Mouse (Mus musculus): Measurements from ENCODE around the gene Olfr788.

The Olfr788 gene

GRCm38 (mm10) chr10:129470698-129471097 lies at the start of gene Olfr788:
Gene Olfr788 (plus strand): TSS chr10:129470998.
- no peak for DNase-seq

DNA sequence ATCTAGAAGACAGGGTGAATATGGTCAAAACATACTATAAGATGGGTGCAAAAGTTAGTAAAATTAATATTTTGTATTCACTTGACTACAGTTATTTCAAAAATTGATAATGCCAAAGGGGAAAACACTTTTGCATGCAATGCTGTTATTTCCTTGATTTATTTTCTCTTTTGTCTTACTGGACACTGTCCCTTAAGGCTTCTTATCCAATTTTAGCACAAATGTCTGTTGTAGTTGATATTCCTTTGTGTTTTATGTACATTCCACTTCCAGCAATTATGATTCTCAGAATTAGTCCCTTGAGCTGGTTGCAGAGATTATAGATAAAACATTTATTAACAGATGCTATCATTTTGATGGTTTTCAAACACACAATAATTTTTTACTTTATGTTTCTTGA lies 43.8 kb upstream of the Olfr788 start, which contains the start of gene Olfr786:
Gene Olfr786, plus strand, starts transcription at position 301 of the 400 bp plus-strand sequence.
- no peak for DNase-seq

DNA sequence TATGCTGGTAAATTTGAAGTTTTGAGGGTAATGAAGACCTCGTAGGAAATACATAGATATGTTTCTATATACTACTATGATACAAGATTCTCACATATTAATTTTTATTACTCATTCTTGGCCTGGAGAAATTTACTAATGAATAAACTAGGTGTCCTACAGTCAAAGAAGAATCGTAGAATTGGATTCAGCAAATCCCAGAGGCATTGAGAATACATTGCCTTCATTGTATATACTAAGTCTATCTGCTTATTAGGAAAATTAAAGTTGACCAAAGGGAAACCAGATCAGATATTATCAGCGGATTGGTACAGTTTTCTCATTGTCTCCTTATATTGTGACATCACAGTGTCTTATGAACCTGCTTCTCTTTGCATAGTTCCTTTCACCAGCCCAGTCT lies 9.2 kb upstream of the Olfr788 start, which contains the start of gene Olfr787:
Gene Olfr787, plus strand, starts transcription at position 301 of the 400 bp plus-strand sequence.
- no peak for DNase-seq

DNA sequence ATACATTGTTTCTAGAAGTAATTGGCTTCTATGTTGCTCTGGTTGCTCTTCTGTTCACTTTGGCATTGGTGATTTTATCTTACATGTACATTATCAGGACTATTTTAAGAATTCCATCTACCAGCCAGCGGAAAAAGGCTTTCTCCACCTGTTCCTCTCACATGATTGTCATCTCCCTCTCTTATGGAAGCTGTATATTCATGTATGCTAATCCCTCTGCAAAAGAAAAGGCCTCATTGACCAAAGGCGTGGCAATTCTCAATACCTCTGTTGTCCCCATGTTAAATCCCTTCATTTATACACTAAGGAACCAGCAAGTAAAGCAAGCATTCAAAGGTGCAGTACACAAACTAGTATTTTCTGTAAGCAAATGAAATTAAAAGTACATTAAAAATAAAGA lies 2.5 kb downstream of the Olfr788 start:
- no peak for DNase-seq

- no peak for DNase-seq
Measured at GRCm38 (mm10) chr10:129473723-129474122, 2.9 kb downstream of the Olfr788 start.

DNA sequence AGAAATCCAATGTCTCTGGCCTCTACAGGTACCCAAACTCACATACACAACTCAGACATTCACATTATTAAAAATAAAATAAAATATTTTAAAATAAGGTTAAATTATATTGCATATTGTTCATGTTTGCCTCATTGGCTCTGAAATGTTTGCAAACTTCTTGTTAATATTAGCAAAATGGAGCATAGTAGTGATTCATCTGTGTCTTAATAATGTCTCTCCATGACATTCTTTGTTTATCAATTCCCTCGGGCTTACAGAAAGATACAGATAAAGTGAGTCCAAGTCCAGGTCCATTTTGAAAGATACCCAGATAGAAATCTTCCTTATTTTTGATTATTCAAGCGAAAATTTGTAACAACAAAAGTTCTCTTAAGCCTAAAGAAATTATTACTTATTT lies 13.7 kb downstream of the Olfr788 start, which contains the start of gene Olfr789:
Gene Olfr789, plus strand, starts transcription at position 301 of the 400 bp plus-strand sequence.
- DNase-seq = no peak

DNA sequence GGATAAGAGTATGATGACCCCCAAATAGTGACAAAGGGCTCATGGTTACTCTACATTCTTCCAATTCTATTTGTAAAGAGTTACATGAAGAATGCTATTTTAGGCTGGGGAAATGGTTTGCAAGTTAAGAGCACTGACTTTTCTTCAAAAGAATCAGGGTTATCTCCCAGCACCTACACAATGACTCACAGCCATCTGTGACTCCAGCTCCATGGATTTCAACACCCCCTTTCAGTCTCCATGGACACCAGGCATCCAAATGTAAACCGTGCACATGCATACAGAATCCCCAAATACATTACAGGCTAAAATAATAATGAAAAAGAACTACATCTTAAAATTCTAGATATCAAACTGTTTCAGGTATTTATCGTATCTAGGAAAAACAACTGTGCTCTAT lies 19.3 kb downstream of the Olfr788 start:
- DNase-seq = peak; percentile 52

GRCm38 (mm10) chr10:129498192-129498591 lies 27.4 kb downstream of the Olfr788 start, which contains the start of gene Olfr790:
Gene Olfr790 (plus strand): TSS chr10:129498492.
- no peak for DNase-seq

DNA sequence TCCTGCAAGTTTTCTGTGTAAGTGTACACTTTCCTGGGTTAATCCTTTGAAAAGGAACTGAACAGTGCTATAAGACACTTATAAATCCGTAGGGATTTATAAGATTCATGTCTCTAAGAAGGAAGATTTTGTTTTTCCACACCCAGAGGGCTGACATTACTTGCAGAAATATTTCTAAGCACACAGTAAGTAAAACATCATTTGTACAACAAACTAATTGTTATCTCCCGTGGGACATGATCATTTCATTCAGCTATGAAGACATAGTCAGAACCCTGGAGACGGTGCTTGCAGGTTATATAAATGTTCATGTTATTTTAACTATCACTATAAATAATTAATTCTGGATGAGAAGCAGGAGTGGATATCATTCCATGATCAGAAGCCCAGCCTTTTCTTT lies 50.7 kb downstream of the Olfr788 start, which contains the start of gene Olfr791:
Gene Olfr791, plus strand, starts transcription at position 301 of the 400 bp plus-strand sequence.
- no peak for DNase-seq

Data from right cerebral cortex, adult 18-20 months (tissue).